Mouse (Mus musculus) fat pad, adult 2 months (tissue): ENCODE data around the gene Gm17455.

Experiments
- DNase-seq: peaks from one replicate; pipeline ENCODE4 v3.0.0-alpha.2; 2011; ENCODE audit warnings: low read depth, low spot score; ENCODE audit errors: extremely low read depth

Gene Gm17455

DNA sequence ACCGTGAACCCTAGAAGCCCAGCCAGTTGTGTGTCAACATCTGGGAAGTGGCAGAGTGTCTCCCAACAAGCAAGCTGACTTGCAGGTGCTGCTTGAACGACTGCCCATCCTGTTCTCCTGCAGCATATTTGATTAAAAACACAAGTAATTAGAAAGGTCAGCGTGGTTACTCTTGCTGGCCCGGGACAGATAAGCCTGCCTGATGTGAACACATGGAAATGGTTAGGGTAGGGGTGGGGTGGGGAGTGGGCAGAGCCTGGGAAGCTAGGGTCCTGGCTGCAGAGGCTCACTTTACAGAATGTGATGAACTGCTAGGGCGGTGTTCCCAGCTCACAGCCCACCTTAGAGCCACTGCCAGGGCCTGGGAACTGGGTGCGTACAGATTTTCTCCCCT lies 26.0 kb upstream of the Gm17455 start:
- no peak for DNase-seq

DNA sequence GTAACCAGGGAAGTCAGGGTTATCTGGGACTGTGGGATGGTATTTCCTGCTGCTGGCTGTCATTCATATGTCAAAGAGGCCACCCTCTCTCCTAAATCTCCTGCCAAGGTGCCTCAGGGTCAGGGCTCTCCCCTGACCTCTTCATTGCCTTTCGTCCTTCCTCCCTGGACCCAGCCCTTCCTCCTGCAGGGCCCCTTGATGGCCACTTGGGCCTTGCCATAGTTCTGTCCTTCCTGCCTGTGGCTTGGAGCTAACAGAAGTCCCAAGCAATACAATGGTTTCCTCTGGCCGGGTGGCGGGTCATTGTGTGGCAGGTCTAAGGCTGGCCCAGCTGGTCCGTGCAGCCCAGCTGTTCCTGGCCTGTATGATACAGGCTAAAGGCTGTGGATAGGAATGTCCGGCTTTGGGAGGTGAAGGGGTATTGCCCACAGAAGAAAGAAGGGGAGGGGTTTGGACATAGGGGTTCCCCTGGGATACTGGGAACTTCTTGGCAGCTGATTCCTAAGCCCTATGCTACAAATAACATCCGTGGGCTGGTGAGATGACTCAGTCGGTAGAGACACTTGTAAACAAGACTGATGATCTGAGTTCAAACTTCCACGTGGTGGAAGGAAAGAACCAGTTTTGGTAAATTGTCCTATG lies 25.5 kb upstream of the Gm17455 start:
- no peak for DNase-seq

DNA sequence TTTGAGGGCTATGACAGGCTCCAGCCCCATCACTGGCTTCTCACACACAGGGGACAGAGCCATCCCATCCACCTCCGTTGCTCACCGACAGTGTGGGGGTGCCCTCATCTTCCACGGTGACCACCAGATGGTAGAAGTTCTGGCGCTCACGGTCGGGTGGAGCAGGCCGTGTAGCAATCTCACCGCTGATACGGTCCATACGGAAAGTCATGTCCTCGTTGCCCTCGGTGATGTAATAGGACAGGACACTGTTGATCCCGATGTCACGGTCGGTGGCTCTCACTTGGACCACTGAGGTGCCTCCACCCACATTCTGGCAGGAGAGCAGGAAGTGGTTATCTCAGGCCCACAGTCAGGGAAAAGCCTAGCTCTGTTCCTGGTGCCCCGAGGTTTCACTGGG lies 22.8 kb upstream of the Gm17455 start:
- no peak for DNase-seq

DNA sequence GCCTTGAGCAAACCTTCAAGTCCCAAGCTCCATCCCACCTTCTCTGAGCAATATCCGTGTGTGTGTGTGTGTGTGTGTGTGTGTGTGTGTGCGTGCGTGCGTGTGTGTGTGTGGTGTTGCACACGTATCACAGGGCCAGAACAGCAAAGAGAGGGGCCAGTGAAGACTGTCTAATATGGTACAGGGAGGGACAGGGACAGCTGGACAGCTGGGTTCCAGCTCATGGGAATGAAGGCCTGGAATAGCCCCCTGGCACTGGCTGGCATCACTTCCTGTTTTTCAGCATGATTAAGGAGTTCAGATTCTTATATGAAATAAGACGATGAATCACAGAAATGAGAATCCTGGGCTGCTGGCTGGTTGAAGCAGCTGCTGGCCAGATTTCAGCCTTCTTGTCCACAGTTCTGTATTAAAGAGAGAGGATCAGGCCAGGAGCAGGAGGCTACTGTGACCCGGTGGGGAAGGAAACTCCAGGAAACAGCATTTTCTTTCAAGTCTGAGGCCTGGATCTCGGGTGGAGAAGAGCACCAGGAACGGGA lies 20.0 kb upstream of the Gm17455 start:
- DNase-seq, result no peak

DNA sequence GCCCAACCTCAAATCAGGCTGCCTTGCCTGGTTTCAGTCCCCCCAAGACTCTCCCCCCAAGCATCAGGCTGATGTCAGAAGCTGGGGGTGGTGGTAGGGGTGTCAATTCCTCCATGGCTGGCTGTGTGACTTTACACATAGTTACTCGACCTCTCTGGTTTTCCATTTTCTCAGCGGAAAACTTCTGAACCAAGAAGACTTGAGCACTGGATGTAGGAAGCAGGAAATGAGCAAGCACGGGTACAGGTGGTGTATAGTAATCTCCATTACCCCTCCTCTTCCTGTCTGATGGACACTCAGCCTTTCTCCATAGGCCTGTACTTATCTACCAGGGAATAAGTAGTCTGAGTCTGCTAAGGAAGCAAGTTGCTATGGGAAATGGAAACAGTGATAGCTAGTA lies 19.3 kb upstream of the Gm17455 start:
- no peak for DNase-seq

DNA sequence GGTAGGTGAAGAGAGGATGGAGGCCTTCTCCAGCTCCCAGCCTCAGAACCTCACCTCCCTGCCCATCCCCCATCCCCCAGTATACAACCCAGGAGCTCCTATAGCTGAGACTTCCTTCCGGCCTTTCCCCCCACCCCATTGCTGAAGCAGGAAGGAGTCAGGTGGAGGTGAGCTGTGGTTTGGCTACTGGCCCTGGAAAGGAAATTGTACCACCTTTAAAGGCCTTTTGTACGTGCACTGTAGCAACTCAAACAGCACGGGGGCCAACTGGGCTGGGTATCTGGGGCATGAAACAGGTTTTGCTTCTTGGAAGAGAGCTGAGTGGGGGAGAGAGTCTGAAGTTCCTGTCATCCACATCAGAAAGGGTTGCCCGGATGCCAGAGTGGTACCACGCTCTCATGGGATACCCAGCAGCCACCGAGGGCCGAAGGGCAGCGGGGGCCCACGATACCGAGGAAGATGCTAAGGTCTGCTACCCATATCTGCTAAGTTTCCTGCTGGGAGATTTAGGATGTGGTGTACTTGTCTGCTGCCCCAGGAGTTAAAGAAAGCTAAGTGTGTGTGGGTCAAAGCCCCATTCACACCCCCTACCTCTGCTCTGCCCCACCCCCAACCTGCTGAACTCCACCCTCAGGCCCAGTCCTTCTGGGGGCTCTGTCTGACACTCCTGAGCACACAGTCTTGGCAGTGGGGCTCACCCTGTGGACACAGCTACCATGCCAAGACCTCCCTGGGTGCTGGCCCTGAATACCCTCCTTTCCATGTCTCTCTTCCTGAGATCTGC lies 18.2 kb upstream of the Gm17455 start:
- DNase-seq, result no peak

DNA sequence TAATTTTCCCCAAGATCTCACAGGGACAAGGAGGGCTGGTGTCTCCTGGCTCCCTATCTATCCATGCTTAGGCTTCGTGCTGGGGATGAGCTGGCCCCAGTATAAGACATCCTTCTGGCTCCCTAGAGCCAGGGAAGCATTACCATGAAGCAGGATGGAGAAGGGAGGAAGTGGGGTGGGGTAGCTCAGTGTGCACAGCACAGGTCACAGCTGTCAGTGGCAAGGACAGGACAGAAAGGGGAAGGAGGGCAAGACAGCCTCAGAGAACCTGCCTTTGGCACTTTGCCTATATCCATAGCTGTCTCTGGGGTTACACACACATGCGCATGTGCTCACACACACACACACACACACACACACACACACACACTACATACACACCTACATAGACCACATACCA lies 11.2 kb upstream of the Gm17455 start:
- no peak for DNase-seq

DNA sequence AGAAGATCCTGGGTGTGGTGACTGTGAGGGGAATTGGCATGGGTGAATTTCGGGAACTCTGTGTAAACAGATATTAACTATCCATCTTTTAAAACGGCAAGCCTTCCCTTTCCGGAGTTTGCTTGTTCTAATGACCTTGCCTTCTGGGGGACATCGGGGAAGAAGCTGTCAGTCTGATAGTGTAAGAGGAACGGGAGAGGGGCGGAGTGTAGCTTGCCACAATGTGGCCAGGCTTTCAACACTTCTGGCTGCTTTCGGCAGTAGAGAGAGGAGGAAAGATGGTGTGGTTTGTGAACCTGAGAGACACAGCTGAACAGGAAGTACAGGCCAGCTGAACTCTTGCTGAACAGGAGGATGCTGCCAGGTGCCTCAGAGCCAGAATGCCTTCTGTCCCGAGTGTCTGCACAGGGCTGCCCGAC lies 10.1 kb upstream of the Gm17455 start:
- DNase-seq, result no peak

DNA sequence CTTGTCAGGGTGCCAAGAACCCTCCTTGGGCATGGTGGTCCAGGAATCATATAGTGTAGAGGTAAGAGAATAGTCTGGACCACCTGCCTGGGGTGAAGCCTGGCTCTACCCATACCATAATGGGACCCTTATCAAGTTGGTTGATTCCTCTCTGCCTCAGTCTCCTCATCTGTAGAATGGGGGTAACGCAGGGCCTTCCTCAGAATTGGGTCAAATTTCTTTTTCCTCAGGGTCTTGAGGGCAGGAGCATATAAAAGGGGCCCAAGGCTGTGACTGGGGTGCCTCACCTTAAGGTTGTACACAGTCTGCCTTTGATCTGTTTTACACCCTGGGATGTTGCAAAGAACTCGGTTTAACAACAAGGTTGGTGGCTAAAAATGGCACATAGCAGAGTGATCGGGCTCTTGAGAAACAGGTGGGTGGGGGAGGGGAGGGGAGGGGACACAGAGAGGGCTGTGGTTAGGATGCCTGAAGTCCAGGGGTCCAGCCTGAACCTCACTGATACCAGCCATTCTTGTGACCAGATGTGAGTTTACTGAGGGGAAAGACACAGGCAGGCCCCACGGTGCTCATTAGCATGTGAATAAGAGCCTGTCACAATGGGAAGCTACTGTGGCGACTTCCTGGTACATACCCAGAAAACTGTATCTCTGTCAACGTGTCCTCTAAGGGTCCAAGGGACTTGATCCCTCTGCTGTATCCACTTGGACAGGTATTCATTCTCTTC lies 9.2 kb upstream of the Gm17455 start:
- no peak for DNase-seq

DNA sequence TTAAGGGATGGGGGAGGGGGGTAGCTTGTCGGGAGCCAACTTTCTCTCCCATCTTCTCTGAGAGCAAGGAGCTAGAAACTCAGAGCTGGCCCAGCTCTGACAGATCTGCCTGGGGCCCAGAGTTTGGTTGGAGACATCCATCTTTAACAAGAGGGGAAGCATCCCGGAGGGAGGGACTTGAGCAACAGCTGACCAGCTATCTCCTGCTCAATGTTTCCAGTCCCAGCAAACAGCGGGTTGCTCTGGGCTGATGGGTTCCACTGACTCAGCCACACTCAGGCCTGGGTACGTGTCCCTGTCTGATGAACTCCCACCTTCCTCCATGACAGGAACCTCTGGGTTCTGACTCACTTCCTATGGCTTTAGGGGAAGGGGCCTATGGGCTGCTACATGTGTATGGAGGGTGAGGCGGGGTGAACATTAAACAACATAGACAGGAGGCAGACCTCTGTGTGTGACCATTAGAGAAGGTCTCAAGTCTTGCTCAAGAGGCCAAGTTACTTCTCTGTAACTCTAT lies 8.6 kb upstream of the Gm17455 start:
- DNase-seq, result no peak

DNA sequence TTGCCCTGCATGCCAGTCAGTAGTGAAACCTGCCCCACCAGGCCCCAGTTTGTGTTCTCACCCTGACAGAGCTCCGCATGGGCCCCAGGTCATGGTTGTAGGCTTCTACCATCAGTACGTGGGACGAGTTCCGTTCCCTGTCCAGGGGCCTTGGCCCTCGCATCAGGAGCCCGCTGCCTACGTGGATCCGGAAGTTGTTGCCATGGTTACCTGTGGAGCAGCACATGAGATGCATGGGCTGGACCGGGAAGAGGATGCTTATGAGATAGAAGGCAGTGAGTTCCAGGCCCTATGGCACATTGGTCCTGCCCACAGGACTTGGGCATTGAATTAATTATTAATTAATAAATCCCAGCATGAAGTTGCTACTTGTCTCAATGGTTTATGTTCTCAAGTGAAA lies 7.9 kb upstream of the Gm17455 start:
- no peak for DNase-seq

DNA sequence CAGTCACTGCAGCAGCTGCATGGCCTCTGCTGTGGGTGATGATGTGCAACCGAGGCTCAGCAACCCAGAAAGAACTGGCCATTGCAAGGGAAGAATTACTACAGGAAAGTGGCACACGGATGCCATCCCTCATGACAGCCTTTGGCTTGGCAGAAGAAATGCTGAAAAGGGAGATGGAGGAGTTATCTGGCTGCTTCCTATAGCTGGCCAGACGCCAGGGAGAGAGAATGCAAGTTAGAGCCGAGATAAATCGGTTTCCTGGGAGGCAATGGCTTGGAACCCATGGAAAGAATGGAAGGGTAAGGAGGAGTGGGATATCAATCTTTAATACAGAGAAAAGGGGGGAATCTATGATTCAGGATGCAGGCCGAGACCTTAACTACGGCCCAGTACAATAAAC lies 4.6 kb upstream of the Gm17455 start:
- DNase-seq, result no peak

DNA sequence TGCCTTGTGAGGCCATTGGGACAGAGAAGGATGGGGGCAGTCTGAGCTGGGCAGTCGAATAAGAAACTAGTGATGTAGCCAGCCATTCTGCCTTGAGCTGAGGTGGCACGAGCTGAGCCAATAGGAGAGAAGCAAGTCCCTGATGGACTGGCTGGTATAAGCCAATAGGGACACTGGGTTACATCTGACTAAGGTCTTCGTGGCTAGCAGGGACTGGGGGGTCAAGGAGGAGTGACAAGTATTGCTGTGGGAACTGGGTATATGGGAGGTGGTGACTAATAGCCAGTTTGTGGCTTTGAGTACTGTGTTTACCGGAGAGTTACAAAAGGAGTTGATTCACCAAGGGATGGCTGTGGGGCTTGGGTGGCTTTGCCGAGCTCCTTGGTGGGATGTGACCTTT lies 3.9 kb upstream of the Gm17455 start:
- no peak for DNase-seq

DNA sequence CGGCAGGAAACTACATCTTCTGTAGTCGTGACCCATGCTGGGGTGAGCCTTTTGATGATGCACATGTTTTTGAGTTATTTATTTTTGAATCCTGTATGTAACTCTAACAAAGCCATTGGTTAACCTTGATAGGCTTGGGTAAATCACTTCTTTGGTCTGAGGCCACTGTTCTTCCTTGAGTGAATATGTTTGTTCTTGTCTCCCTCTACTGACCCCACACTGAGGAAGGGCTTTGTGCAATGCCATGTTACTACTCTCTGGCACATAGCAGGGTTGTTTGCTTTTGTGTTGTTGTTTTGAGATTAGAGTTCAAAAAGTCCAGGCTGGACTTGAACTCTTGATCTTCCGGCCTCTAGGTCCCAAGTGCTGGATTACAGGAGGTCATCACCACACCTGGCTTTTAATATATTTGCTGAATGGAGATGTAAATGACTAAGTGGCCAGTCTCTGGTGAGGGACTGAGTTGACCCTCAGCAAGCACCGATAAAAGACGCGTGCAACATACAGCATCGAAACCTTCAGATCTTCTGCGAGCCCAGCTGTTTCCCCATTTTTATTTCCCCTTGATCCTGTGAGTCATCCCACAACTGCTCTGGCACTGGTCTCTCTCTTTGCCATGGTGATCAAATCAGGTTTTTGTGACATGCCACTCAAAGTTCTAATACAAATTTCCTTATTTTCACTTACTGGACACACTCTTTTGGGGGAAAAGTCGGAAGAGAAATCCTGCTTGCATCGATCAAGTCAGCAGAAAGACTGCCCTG lies 1.3 kb upstream of the Gm17455 start:
- DNase-seq, result no peak

DNA sequence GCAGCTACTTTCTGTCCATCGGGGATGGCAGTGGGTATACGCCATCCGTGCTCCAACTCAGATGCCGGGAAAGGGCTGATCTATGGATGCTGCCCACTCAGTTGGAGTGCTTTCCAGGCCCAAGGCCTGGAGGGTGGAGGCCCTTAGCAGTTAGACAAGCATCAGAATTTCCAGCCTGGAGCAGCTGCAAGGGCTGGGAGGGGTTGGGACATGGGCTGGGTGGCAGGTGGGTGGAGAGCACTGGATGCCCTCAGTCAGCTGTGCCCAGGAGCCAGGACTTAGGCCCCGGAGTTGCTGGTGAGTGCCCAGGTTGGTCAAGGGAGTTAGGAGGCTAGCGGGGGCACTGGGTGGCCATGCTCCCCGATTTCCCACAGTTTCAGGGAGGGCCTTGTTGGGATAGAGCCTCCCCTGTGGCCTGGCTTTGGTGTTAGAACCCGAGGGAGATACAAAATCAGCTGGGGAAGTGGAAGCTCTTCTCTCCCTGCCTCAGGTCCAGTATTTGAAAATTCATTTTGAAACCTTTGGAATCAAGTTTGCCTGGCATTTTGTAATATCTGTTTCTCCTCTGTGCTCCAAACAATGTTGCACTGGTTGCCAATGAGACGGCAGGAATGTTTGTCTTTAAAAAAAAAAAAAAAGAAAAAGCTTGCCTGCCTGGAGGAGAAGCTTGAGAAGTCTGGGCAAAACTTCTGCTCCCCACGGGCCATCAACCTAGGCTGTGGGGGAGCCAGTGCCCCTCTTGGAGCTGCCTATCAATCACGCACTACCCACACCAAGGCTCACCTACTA lies 1.2 kb downstream of the Gm17455 start:
- no peak for DNase-seq

DNA sequence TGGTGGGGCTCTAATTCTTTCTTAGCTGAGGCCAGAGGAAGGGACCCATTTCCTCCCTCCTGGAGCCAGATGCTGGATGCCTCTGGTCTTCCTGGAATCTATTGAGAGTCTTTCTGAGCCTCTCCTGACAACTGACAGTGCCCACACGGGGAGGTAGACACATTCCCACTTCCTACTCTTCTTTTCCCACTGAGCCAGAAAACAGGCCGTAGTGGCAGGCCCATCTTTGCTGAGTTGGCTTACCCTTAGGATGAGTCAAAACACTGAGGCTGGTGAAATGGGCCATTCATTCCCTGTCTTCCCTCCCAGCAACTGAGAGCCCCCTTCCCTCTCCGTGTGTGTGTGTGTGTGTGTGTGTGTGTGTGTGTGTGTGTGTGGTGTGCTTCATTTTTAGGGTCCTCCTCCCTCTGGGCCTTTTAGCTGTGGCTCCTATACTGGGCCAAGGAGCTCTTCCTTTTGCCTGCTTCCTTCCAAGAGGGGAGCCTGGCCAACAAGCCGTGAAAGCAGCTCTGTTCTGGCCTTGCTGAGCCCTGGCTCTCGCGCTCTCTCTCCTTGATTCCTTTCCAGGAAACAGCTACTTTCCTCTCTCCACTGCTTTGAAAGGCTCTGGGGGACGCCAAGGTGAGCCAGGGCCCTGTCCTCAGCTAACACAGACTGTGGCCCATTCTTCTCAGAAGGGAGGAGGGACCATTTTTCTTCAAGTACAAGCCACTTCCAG lies 6.1 kb downstream of the Gm17455 start:
- DNase-seq, result no peak

DNA sequence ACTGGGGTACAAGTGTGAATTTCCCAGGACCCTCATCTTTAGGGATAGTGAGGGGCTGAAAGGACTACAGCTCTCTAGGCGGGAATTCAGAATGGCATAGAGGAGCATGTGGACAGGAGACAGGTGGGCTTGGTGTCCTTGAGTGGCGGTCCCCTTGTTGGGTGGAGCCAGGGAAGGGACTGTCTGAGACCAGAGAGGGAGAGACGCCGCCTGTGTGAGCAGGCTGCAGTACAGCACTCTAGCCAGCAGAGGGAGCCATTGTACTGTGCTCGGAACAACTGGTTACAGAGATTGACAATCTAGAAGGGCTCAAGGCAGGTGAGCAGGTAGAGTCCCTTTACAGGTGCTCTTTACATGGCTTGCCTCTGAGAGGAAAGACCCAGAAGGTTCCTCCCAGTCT lies 8.3 kb downstream of the Gm17455 start:
- no peak for DNase-seq

DNA sequence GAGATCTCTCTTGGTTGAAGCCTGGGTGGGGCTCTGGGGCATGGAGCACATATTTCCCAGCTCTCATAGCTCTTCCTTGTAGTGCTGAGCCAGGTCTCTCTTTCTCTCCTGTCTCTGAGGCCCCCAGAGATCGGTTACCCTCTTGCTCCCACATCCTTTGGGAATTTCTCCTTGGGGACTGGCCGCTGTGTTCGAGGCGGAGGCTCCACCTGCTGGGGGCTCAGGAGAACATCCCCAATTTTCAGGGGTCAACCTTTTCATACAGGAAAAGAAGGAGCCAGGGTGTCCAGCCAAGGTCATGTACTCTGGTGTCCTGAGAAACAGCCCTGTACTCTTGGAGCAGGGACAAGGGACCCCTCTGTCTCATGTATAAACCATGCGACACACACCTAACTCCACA lies 12.3 kb downstream of the Gm17455 start:
- no peak for DNase-seq

DNA sequence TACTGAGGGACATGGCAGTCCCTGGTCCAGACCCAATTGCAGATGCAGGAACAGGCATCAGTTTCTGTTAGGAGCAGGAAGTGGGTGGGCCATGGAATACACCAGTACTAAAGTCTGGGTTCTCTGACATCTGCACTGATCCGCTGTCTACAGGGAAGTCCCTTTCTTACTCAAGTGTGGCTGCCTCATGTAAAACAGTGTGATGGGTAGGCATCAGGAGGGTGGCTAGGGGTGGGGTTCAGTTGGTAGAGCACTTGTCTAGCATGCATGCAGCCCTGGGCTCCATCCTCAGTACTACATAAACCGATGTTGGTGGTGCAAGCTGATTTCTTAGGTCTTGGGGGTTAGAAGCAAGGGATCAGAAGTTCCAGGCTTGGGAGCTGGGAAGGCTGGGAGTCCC lies 14.2 kb downstream of the Gm17455 start:
- DNase-seq, result no peak

DNA sequence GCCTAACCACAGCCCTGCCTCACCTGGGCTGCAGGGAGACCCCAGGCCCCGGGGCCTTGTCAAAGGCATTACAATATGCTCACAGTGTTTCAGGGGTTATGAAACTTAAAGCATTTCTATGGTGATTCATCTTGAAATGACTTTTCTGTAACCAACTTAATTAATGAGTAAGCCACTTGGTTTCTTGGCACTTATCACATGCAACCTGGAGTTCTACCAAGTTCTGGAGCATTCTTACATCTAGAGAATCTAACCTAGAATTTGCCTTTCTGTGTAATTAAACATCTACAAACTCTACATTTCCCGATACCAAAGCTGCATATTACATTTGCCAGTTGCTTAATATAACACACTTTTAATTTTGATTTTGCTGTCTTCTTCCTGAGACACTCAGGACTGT lies 17.5 kb downstream of the Gm17455 start:
- no peak for DNase-seq
